Mouse (Mus musculus) gastrocnemius, adult 8-10 months (tissue): ENCODE results near the gene Olfr1278. TPM values are rescaled to one million over a fixed set of nuclear protein-coding genes. Genes with fewer than 3 reads are reported as not detected.
"Not testable (repeated sequence)": the region's sequence is repeated elsewhere in the genome, so short reads cannot be mapped to it uniquely, and the experiment has no call there.

Source experiments
- DNase-seq, 2 experiments: peaks; one replicate each; pipeline ENCODE4 v3.0.0; 2022; ENCODE audit warnings: low spot score in 2 of 2
- total RNA-seq, 4 experiments: library from RNA; stranded (reverse); gene quantifications; 2 replicates each; pipeline ENCODE4 v1.2.4; 2022

Olfr1278 gene
- not detected for total RNA-seq

DNA sequence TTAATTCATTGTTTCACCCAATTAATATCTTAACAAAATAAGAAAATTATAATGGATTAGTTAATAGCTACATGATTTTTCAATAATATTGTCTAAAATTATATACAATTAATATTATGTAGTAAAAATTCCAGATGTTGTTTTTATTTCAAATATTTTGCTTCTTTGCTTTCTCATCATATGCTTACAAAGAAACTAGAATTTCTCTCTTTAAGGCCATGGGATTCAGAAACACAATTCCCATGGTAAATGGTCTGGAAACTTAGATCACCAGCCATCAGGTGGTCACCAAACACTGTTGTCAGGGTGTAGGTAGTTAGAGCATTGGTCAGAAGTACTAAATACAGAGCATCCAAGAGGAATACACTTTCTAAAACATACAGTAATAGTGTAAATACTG lies at the start of gene Olfr1278:
Olfr1278 (plus strand) TSS at position 301 of the 400 bp plus-strand sequence.
- no peak for DNase-seq

GRCm38 (mm10) chr2:111254216-111254615 lies 35.7 kb upstream of the Olfr1278 start, which contains the start of gene Olfr1276:
Gene Olfr1276, plus strand, starts transcription at chr2:111254516.
- DNase-seq = no peak

DNA sequence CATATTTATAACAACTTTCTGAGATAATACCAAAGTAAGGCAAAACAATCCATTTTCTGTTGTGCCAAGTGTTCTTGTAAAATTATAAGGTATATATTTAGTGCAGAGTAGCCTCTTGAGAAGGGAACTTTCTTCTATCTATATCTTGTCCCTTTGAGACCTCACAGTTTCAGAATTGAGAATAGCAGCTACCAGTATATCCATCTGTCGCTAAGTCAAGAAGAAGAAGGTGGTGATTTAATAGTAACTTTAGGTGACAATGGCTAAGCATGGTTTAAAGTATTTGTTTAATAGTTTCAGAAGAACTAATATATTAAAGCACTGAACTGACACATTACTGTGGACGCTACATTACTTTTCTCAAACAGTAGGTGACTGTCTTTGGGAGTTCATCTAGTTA lies 15.9 kb upstream of the Olfr1278 start, which contains the start of gene Olfr1277:
Olfr1277 (minus strand) TSS at position 101 of the 400 bp plus-strand sequence.
- no peak for DNase-seq

DNA sequence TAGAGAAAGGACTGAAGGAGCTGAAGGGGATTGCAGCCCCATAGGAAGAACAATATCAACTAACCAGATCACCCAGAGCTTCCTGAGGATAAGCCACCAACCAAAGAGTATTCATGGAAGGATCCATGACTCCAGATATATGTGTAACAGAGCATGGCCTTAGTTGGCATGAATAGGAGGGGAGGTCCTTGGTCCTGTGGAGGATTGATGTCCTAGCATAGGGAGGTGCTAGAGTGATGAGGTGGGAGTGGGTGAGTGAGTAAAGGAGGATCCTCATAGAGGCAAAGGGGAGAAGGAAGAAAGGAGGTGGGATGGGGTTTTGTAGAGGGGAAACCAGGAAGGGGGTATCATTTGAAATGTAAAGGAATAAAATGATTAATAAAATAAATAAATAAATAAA lies 8.6 kb downstream of the Olfr1278 start:
- DNase-seq = no peak

- no peak for DNase-seq
Observed at GRCm38 (mm10) chr2:111300374-111300773, 10.4 kb downstream of the Olfr1278 start, which contains the start of gene Olfr1279. Gene Olfr1279, plus strand, starts transcription at chr2:111300635.

DNA sequence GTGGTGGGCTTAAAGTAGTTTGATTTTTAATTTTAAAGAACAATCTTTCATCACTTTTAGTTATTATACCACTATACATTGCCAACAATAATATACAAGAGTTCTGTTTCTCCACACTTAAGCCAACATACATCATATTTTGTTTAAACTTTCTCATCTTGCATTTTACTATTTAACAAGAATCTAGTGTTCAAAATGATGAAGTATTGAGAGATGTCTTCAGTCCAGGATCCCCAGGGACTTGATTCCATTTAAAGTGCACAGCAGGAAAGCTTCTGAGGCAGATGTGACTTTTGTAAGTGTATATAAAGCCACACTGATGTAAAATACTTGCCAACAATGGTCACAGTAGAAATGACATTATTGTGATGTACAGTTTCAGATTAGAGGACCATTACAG lies 23.8 kb downstream of the Olfr1278 start, which contains the start of gene Olfr1280:
Olfr1280 (plus strand) TSS at position 301 of the 400 bp plus-strand sequence.
- no peak for DNase-seq

DNA sequence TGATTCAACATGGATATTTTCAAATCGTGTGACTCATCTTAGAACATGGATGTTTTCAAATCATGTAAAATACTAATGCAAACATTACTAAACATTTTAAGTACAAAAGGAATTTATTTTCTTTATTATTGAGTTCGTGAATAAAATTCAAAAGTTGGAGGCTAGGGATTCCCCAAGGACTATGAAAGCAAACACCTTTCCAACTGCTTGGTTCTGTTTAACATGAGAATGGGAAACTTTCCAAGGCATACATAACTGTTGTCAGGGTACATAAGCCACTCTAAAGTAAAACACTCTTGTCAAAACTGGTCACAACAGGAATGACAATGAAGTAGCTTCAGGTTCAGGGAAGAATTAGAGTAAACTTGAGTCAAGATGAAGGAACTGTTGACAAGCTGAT lies 36.3 kb downstream of the Olfr1278 start, which contains the start of gene Olfr1281:
Olfr1281 (plus strand) TSS at position 301 of the 400 bp plus-strand sequence.
- DNase-seq = no peak

DNA sequence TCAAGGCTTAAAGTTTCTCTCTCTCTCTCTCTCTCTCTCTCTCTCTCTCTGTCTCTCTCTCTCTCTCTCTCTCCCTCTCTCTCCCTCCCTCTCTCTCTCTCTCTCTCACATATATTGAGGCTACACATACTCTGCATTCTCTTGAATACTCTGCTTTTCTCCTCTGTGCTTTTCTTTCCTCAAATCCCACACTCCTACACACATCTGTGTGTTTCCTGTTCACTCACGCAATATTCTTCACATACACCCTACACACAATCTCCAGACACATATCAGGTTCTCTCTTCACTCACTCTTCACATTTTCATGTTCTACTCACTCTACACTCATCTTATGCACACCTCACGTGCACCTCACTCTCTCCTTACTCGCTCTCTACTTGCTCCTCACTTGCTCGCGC lies 43.8 kb downstream of the Olfr1278 start:
- DNase-seq = not testable (repeated sequence)

DNA sequence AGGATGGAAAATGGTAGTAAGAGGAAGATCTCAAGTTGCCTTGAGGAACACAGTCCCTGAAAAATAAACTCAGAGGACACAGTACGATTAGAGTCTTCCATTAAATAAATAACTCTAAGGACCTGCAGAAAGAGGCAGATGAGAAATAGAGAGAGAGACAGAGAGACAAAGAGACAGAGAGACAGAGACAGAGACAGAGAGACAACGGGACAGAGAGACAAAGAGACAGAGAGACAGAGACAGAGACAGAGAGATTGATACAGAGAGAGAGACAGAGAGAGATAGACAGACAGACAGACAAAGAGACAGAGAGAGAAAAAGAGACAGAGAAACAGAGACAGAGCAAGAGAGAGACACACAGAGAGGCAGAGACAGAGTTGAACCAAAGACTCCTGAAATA lies 46.0 kb downstream of the Olfr1278 start, which contains the start of gene Olfr1282:
Olfr1282 (minus strand) TSS at position 101 of the 400 bp plus-strand sequence.
- DNase-seq = no peak

Other genes starting within 250 kb of the Olfr1278 start
- not detected for gene Gm13941, start 184.2 kb upstream of the Olfr1278 start, total RNA-seq
- gene Gm15130, start 137.2 kb upstream of the Olfr1278 start, total RNA-seq = not detected
- gene 4930430A15Rik, start 60.5 kb upstream of the Olfr1278 start, total RNA-seq = not detected
- gene Olfr1275, start 54.9 kb upstream of the Olfr1278 start, total RNA-seq = not detected
- gene Olfr1276, start 35.6 kb upstream of the Olfr1278 start, total RNA-seq = not detected
- gene Olfr1277, start 16.0 kb upstream of the Olfr1278 start, total RNA-seq = not detected
- not detected for gene Olfr1279, start 10.5 kb downstream of the Olfr1278 start, total RNA-seq
- not detected for gene Olfr1280, start 23.9 kb downstream of the Olfr1278 start, total RNA-seq
- not detected for gene Olfr1281, start 36.4 kb downstream of the Olfr1278 start, total RNA-seq
- gene Olfr1282, start 45.9 kb downstream of the Olfr1278 start, total RNA-seq = not detected
- not detected for gene Olfr1283, start 76.7 kb downstream of the Olfr1278 start, total RNA-seq
- gene Olfr1284, start 85.4 kb downstream of the Olfr1278 start, total RNA-seq = not detected
- gene Olfr1286, start 133.0 kb downstream of the Olfr1278 start, total RNA-seq = not detected
- gene Olfr1287, start 159.0 kb downstream of the Olfr1278 start, total RNA-seq = not detected
- not detected for gene Olfr1288, start 184.0 kb downstream of the Olfr1278 start, total RNA-seq
- not detected for gene Olfr1289, start 190.7 kb downstream of the Olfr1278 start, total RNA-seq
- gene Olfr1290, start 203.7 kb downstream of the Olfr1278 start, total RNA-seq = not detected
- gene Olfr1291-ps1, start 207.0 kb downstream of the Olfr1278 start, total RNA-seq = not detected
- gene Olfr1293-ps, start 235.1 kb downstream of the Olfr1278 start, total RNA-seq = not detected